Mouse (Mus musculus): ENCODE measurements around the gene Zcchc4. TPM values are rescaled to one million over a fixed set of nuclear protein-coding genes. Genes with fewer than 3 reads are reported as not detected.

Zcchc4 gene
- polyA plus RNA-seq, 1 experiment from 2014 or later, result 15.8 TPM

DNA sequence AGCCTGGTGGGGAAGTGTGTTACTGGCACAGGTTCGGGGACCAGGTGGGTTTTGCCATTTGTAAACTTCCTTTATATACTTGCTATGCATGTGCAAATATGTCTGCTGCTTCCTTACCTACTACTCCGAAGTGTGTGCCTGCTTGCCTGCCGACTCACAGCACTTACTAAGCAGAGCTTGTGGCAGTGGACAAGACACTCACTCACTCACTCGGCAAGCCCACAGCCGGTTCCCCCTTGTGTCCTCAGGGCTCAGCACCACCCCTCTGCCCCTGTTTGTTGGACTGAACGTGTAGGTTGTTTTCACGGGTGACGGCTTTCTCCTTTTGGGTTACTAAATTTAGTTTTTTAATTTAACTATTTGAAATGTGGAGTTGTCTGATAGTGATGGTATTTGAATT is 31.1 kb downstream of the Zcchc4 start:
- no peak overlapping the region for H3K9ac ChIP-seq (replicated peaks; ENCODE audit: low read depth, low read length)
- H3K4me2 ChIP-seq (replicated peaks; ENCODE audit: low read depth, low read length), result no peak overlapping the region
- H3K4me1 ChIP-seq (ENCODE audit: control insufficient read depth, insufficient read depth, low read length), result no peaks in the 10 kb centered on the region
- H3K27me3 ChIP-seq (ENCODE audit: control insufficient read depth, insufficient read depth, low read length), result no peaks in the 10 kb centered on the region
- no peak for ATAC-seq (ENCODE audit: insufficient number of reproducible peaks, insufficient read depth, low FRiP score, low read depth)
- 77% methylated on average over 8 of the region's 8 CpGs for WGBS
- H3K27ac ChIP-seq (ENCODE audit: low read length), result no peak overlapping the region
- H3K4me3 ChIP-seq (ENCODE audit: low read depth, low read length), result no peak overlapping the region
- H3K36me3 ChIP-seq (ENCODE audit: control insufficient read depth, insufficient read depth, low read length), result no peaks in the 10 kb centered on the region; the same call in 1 of the 2 replicates
- H3K9me3 ChIP-seq (ENCODE audit: control insufficient read depth, low read depth, low read length), result no peaks in the 10 kb centered on the region

DNA sequence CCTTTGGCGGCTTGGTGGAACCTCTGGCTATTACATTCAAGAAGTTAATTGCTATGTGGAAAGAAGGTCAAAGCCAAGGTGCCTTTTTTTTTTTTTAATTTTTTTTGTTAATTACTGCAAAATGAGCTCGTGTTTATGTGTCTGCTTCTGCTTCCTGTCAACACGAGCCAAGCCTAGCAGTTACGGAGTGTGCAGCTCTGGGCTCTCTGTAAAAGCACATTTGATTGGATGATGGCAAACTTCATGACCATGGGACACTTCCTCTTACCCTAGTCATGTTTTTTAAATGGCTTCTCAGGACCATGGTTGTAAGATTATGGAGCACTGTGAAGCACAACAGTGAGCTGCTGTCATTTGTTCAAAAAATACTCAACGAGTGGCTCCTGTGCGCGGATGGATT is 31.8 kb downstream of the Zcchc4 start:
- Histone ChIP-seq H3K4me1 (ENCODE audit: control insufficient read depth, insufficient read depth, low read length) (no peaks in the 10 kb centered on the region), H3K36me3 (ENCODE audit: control insufficient read depth, insufficient read depth, low read length) (no peaks in the 10 kb centered on the region; the same call in 1 of the 2 replicates), H3K4me3 (ENCODE audit: low read depth, low read length) (no peak overlapping the region), H3K9ac (replicated peaks; ENCODE audit: low read depth, low read length) (no peak overlapping the region), H3K27ac (ENCODE audit: low read length) (no peak overlapping the region), H3K27me3 (ENCODE audit: control insufficient read depth, insufficient read depth, low read length) (no peaks in the 10 kb centered on the region), H3K9me3 (ENCODE audit: control insufficient read depth, low read depth, low read length) (no peaks in the 10 kb centered on the region), H3K4me2 (replicated peaks; ENCODE audit: low read depth, low read length) (no peak overlapping the region)
- ATAC-seq (ENCODE audit: insufficient number of reproducible peaks, insufficient read depth, low FRiP score, low read depth), result no peak
- 91% methylated on average over 7 of the region's 7 CpGs for WGBS

DNA sequence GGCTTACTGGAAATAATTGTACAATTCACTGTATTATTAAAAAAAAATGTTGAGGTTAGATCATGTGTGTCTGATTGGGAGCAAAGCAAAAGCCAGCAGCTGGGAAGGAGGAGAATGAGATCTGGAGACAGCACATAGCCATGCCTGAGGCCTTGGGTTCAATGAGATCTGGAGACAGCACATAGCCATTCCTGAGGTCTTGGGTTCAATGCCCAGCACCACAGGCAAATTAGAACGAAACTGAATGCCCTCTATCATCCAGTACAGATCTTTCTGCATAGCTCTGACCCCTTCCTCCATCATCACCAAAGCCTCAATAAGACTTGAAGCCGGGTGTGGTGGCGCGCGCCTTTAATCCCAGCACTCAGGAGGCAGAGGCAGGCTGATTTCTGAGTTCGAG is 35.2 kb downstream of the Zcchc4 start:
- Histone ChIP-seq H3K4me1 (ENCODE audit: control insufficient read depth, insufficient read depth, low read length) (no peaks in the 10 kb centered on the region), H3K9me3 (ENCODE audit: control insufficient read depth, low read depth, low read length) (no peaks in the 10 kb centered on the region), H3K27me3 (ENCODE audit: control insufficient read depth, insufficient read depth, low read length) (no peaks in the 10 kb centered on the region), H3K4me3 (ENCODE audit: low read depth, low read length) (no peak overlapping the region), H3K27ac (ENCODE audit: low read length) (no peak overlapping the region), H3K4me2 (replicated peaks; ENCODE audit: low read depth, low read length) (no peak overlapping the region), H3K36me3 (ENCODE audit: control insufficient read depth, insufficient read depth, low read length) (peaks cover 6% of the 10 kb centered on the region), H3K9ac (replicated peaks; ENCODE audit: low read depth, low read length) (no peak overlapping the region)
- 96% methylated on average over 6 of the region's 6 CpGs for WGBS
- ATAC-seq (ENCODE audit: insufficient number of reproducible peaks, insufficient read depth, low FRiP score, low read depth), result no peak

DNA sequence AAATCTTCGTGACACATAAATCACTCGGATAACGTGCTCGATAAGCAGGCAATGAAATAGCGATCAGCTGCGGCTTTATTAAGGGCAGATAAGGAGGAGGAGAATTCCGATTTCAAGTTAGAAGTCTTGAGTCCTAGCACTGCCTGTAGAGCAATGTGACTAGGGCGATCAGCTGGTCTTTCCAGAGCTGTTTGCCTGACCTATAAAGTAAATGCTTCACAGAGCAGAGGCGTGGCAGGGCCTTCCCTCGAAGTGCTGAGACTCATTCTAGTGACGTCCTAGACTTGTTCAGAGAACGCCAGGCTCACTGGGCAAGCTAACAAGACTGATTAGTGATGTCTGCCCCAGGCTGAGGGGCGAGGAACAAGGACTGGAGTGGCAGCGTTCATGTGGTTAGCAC is 35.8 kb downstream of the Zcchc4 start:
- no peaks in the 10 kb centered on the region for H3K27me3 ChIP-seq (ENCODE audit: control insufficient read depth, insufficient read depth, low read length)

DNA sequence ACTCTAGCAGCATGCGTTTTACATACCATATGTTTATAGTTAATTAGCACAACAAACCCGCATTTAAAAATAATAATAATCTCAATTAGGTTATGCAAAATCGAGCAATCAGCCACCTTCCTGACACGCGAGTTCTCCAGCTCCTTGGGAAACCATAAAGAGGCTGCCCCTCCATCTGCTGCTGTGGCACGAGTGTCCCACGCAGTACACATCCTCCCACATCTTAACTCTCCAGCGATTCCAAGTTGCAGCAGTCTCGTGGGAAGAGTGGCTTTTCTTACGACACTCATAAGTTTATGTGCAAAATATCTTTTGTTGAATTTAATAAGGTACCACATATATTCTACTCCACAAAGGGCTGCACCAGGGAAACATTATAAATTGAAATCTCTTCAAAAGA is 37.2 kb downstream of the Zcchc4 start:
- Histone ChIP-seq H3K27ac (ENCODE audit: low read length) (no peak overlapping the region), H3K4me3 (ENCODE audit: low read depth, low read length) (no peak overlapping the region), H3K4me2 (replicated peaks; ENCODE audit: low read depth, low read length) (no peak overlapping the region), H3K36me3 (ENCODE audit: control insufficient read depth, insufficient read depth, low read length) (peaks cover 9% of the 10 kb centered on the region), H3K9me3 (ENCODE audit: control insufficient read depth, low read depth, low read length) (no peaks in the 10 kb centered on the region), H3K27me3 (ENCODE audit: control insufficient read depth, insufficient read depth, low read length) (no peaks in the 10 kb centered on the region), H3K9ac (replicated peaks; ENCODE audit: low read depth, low read length) (no peak overlapping the region), H3K4me1 (ENCODE audit: control insufficient read depth, insufficient read depth, low read length) (no peaks in the 10 kb centered on the region)
- ATAC-seq (ENCODE audit: insufficient number of reproducible peaks, insufficient read depth, low FRiP score, low read depth), result no peak
- 89% methylated on average over 10 of the region's 10 CpGs for whole genome bisulfite sequencing

More for the DNA sequence above, 35.8 kb downstream of the Zcchc4 start:
- Histone ChIP-seq H3K9me3 (ENCODE audit: control insufficient read depth, low read depth, low read length) (no peaks in the 10 kb centered on the region), H3K9ac (replicated peaks; ENCODE audit: low read depth, low read length) (no peak overlapping the region), H3K4me2 (replicated peaks; ENCODE audit: low read depth, low read length) (no peak overlapping the region), H3K27ac (ENCODE audit: low read length) (no peak overlapping the region), H3K4me1 (ENCODE audit: control insufficient read depth, insufficient read depth, low read length) (no peaks in the 10 kb centered on the region), H3K4me3 (ENCODE audit: low read depth, low read length) (no peak overlapping the region), H3K36me3 (ENCODE audit: control insufficient read depth, insufficient read depth, low read length) (peaks cover 6% of the 10 kb centered on the region)
- no peak for ATAC-seq (ENCODE audit: insufficient number of reproducible peaks, insufficient read depth, low FRiP score, low read depth)
- 88% methylated on average over 14 of the region's 14 CpGs for WGBS

DNA sequence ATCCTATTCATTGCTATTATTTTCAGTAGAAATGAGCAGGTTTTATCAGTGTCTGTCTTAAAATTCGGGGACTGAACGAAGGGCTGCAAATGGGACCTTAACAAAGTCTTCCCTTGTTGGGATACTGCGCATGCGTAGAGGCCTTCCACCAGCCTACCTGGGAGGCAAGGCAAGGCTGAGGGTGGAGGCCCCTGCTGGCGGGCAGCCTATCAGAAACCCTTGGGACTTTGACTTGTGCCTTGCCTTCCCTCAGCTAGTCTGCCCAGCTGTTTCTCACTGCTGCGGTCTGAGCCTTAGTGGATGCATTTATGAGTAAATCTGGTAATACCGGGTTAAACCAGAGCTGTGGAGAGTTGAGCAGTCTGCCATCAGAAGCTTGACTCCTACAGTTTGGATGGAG is 38.1 kb downstream of the Zcchc4 start:
- 93% methylated on average over 7 of the region's 7 CpGs for WGBS
- Histone ChIP-seq H3K9me3 (ENCODE audit: control insufficient read depth, low read depth, low read length) (no peaks in the 10 kb centered on the region), H3K4me3 (ENCODE audit: low read depth, low read length) (no peak overlapping the region), H3K9ac (replicated peaks; ENCODE audit: low read depth, low read length) (no peak overlapping the region), H3K4me2 (replicated peaks; ENCODE audit: low read depth, low read length) (no peak overlapping the region), H3K27me3 (ENCODE audit: control insufficient read depth, insufficient read depth, low read length) (no peaks in the 10 kb centered on the region), H3K27ac (ENCODE audit: low read length) (no peak overlapping the region), H3K4me1 (ENCODE audit: control insufficient read depth, insufficient read depth, low read length) (no peaks in the 10 kb centered on the region), H3K36me3 (ENCODE audit: control insufficient read depth, insufficient read depth, low read length) (peaks cover 9% of the 10 kb centered on the region)
- no peak for ATAC-seq (ENCODE audit: insufficient number of reproducible peaks, insufficient read depth, low FRiP score, low read depth)

DNA sequence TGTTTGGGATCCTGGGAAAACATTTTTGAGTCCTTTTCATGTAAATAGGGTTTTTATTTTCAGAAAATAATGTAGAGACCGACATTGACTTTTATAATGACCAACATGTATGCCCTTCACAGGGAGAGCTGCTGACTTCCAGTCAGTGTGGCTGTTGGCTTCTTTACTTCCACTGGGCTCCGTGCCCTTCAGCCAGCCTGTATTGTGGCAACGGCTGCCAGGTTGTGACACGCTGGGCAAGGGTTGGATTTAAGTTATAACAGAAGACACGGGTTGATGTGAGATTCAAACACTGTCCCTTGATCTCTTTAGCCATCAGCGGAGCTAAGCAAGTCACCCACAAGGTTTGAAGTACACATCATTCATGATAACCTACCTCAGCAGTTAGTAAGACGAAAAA is 43.5 kb downstream of the Zcchc4 start:
- H3K4me3 ChIP-seq (ENCODE audit: low read depth, low read length), result no peak overlapping the region
- no peak overlapping the region for H3K4me2 ChIP-seq (replicated peaks; ENCODE audit: low read depth, low read length)
- no peaks in the 10 kb centered on the region for H3K4me1 ChIP-seq (ENCODE audit: control insufficient read depth, insufficient read depth, low read length)
- H3K27ac ChIP-seq (ENCODE audit: low read length), result no peak overlapping the region
- 88% methylated on average over 7 of the region's 7 CpGs for WGBS
- ATAC-seq (ENCODE audit: insufficient number of reproducible peaks, insufficient read depth, low FRiP score, low read depth), result no peak
- no peaks in the 10 kb centered on the region for H3K27me3 ChIP-seq (ENCODE audit: control insufficient read depth, insufficient read depth, low read length)
- no peaks in the 10 kb centered on the region for H3K9me3 ChIP-seq (ENCODE audit: control insufficient read depth, low read depth, low read length)
- H3K9ac ChIP-seq (replicated peaks; ENCODE audit: low read depth, low read length), result no peak overlapping the region
- peaks cover 21% of the 10 kb centered on the region for H3K36me3 ChIP-seq (ENCODE audit: control insufficient read depth, insufficient read depth, low read length)

DNA sequence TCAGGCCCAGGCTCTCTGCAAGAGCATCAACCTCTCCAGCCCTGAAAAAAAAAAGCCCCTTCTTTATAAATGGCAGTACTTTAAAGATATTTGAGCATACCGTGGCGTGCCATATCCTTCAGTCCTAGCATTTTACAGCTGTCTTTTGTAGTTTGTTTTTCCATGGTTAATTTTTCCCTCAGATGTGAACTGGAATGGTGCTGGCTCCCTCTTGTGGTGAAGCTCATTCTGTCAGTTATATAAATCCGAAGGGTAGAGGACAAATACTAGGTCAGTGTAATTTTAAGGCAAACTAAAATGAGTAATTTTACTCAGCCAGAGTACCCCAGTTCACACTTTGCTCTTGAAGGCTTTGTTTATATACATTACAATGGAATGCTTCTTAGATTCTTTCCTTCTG is 46.5 kb downstream of the Zcchc4 start:
- no peaks in the 10 kb centered on the region for H3K4me1 ChIP-seq (ENCODE audit: control insufficient read depth, insufficient read depth, low read length)
- H3K36me3 ChIP-seq (ENCODE audit: control insufficient read depth, insufficient read depth, low read length), result peaks cover 21% of the 10 kb centered on the region
- no peak overlapping the region for H3K9ac ChIP-seq (replicated peaks; ENCODE audit: low read depth, low read length)
- H3K4me2 ChIP-seq (replicated peaks; ENCODE audit: low read depth, low read length), result no peak overlapping the region
- H3K27ac ChIP-seq (ENCODE audit: low read length), result no peak overlapping the region
- H3K9me3 ChIP-seq (ENCODE audit: control insufficient read depth, low read depth, low read length), result no peaks in the 10 kb centered on the region
- no peak for ATAC-seq (ENCODE audit: insufficient number of reproducible peaks, insufficient read depth, low FRiP score, low read depth)
- WGBS, result 25% methylated on average over 3 of the region's 3 CpGs
- no peaks in the 10 kb centered on the region for H3K27me3 ChIP-seq (ENCODE audit: control insufficient read depth, insufficient read depth, low read length)
- no peak overlapping the region for H3K4me3 ChIP-seq (ENCODE audit: low read depth, low read length)

DNA sequence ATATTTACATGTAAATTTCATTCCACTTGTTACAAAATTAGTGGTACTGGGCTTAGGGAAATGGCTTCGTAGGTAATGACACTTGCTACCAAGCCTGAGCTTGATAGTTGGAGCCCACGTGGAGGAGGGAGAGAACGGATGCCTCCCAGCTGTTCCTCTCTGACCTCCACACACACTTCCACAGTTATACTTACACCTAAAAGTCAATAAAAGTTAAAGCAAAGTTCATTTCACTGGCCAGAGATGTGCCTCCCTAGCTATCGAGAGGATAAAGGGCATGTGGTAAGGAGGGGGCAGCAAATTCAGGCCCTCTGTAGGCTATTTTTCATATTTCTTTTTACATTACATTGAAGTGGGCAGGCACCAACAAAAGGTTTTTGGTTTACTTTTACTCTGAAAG is 52.7 kb downstream of the Zcchc4 start:
- no peak overlapping the region for H3K9ac ChIP-seq (replicated peaks; ENCODE audit: low read depth, low read length)
- no peaks in the 10 kb centered on the region for H3K9me3 ChIP-seq (ENCODE audit: control insufficient read depth, low read depth, low read length)
- ATAC-seq (ENCODE audit: insufficient number of reproducible peaks, insufficient read depth, low FRiP score, low read depth), result no peak
- no peak overlapping the region for H3K27ac ChIP-seq (ENCODE audit: low read length)
- 0 out of 2 replicates have a peak, but pooled peaks cover 2% of the 10 kb centered on the region for H3K4me1 ChIP-seq (ENCODE audit: control insufficient read depth, insufficient read depth, low read length)
- no peak overlapping the region for H3K4me2 ChIP-seq (replicated peaks; ENCODE audit: low read depth, low read length)
- H3K36me3 ChIP-seq (ENCODE audit: control insufficient read depth, insufficient read depth, low read length), result peaks cover 10% of the 10 kb centered on the region; the same call in 1 of the 2 replicates
- no peak overlapping the region for H3K4me3 ChIP-seq (ENCODE audit: low read depth, low read length)
- H3K27me3 ChIP-seq (ENCODE audit: control insufficient read depth, insufficient read depth, low read length), result no peaks in the 10 kb centered on the region
- 58% methylated on average over 4 of the region's 4 CpGs for WGBS

All from stomach, embryonic 14.5 days (tissue).